ENCODE assay signal across 17 mouse cellular contexts in genomic region chr10:34221909-34222620, GRCm38 (mm10). TPM values are rescaled to one million over a fixed set of nuclear protein-coding genes. Genes with fewer than 3 reads are reported as not detected.
A peak's percentile ranks its signal among the peaks of the same experiment; 100 is the strongest.
DNase-seq lines count a peak whose midpoint lies in the region; ATAC-seq and TF ChIP-seq lines count a peak whose summit lies in the region.
"Had no signal": no experiment of that assay in that cellular context is flagged by ENCODE, and none has a peak within 500 bp of the region (broad histone marks: within the 10 kb centered on the region; RNA-seq: fewer than 3 reads in every experiment).

No protein-coding gene starts in this region.

- no peak overlapping the region for H3K27ac ChIP-seq in intestine, embryonic 15.5 days
- no peak overlapping the region for H3K27ac ChIP-seq in intestine, postnatal 0 days (ENCODE audit: low read depth, low read length)
- no peak overlapping the region for H3K27ac ChIP-seq in lung, postnatal 0 days (ENCODE audit: low read length)
- H3K27ac ChIP-seq: embryonic facial prominence, embryonic 15.5 days; hindbrain, embryonic 10.5 days; midbrain, embryonic 15.5 days; neural tube, embryonic 13.5 days; stomach, embryonic 15.5 days had no signal

- H3K36me3 ChIP-seq in intestine, embryonic 15.5 days, result no peaks in the 10 kb centered on the region
- no peaks in the 10 kb centered on the region for H3K36me3 ChIP-seq in intestine, postnatal 0 days (ENCODE audit: control insufficient read depth, insufficient read depth)
- H3K36me3 ChIP-seq in lung, postnatal 0 days (ENCODE audit: insufficient read depth, low read length), result no peaks in the 10 kb centered on the region
- H3K36me3 ChIP-seq: embryonic facial prominence, embryonic 15.5 days; hindbrain, embryonic 10.5 days; midbrain, embryonic 15.5 days; neural tube, embryonic 13.5 days; stomach, embryonic 15.5 days had no signal

- no peaks in the 10 kb centered on the region for H3K27me3 ChIP-seq in intestine, embryonic 15.5 days (replicated peaks)
- no peaks in the 10 kb centered on the region for H3K27me3 ChIP-seq in intestine, postnatal 0 days (replicated peaks; ENCODE audit: control insufficient read depth, insufficient read depth, low read length)
- H3K27me3 ChIP-seq in lung, postnatal 0 days (replicated peaks; ENCODE audit: insufficient read depth, low read length), result no peaks in the 10 kb centered on the region
- H3K27me3 ChIP-seq: embryonic facial prominence, embryonic 15.5 days; midbrain, embryonic 15.5 days; neural tube, embryonic 13.5 days; stomach, embryonic 15.5 days had no signal

- TF ChIP-seq EP300 in lung, postnatal 0 days (IDR thresholded peaks at IDR 0.05), result no peak

- H3K4me3 ChIP-seq in intestine, embryonic 15.5 days (replicated peaks), result no peak overlapping the region
- no peak overlapping the region for H3K4me3 ChIP-seq in intestine, postnatal 0 days (ENCODE audit: low read depth, low read length)
- H3K4me3 ChIP-seq in lung, postnatal 0 days (ENCODE audit: low read depth, low read length), result no peak overlapping the region
- H3K4me3 ChIP-seq: embryonic facial prominence, embryonic 15.5 days; hindbrain, embryonic 10.5 days; midbrain, embryonic 15.5 days; neural tube, embryonic 13.5 days; stomach, embryonic 15.5 days had no signal

- H3K9me3 ChIP-seq in intestine, embryonic 15.5 days, result no peaks in the 10 kb centered on the region
- no peaks in the 10 kb centered on the region for H3K9me3 ChIP-seq in intestine, postnatal 0 days (ENCODE audit: control insufficient read depth)
- H3K9me3 ChIP-seq in lung, postnatal 0 days (ENCODE audit: low read length), result no peaks in the 10 kb centered on the region
- H3K9me3 ChIP-seq: embryonic facial prominence, embryonic 15.5 days; hindbrain, embryonic 10.5 days; midbrain, embryonic 15.5 days; neural tube, embryonic 13.5 days; stomach, embryonic 15.5 days had no signal

- no peak overlapping the region for H3K9ac ChIP-seq in intestine, embryonic 15.5 days
- H3K9ac ChIP-seq in intestine, postnatal 0 days (ENCODE audit: low read depth, low read length), result no peak overlapping the region
- H3K9ac ChIP-seq in lung, postnatal 0 days (replicated peaks; ENCODE audit: low read depth), result no peak overlapping the region
- H3K9ac ChIP-seq: embryonic facial prominence, embryonic 15.5 days; midbrain, embryonic 15.5 days; neural tube, embryonic 13.5 days; stomach, embryonic 15.5 days had no signal

- TF ChIP-seq CTCF in intestine, postnatal 0 days (IDR thresholded peaks at IDR 0.05; ENCODE audit: low read depth), result no peak
- TF ChIP-seq CTCF in lung, postnatal 0 days (IDR thresholded peaks at IDR 0.05), result no peak

- peak; percentile 15; the same call in 1 of the 2 replicates for ATAC-seq in intestine, embryonic 15.5 days
- no peak for ATAC-seq in intestine, postnatal 0 days
- ATAC-seq in lung, postnatal 0 days, result peak; percentile 61
- ATAC-seq in activated CD4-positive, CD25-positive, alpha-beta regulatory T cell, adult 4 months, result no peak
- ATAC-seq: midbrain, embryonic 15.5 days had no signal

- H3K4me2 ChIP-seq in intestine, embryonic 15.5 days (replicated peaks), result no peak overlapping the region
- H3K4me2 ChIP-seq in intestine, postnatal 0 days (replicated peaks; ENCODE audit: low read depth), result no peak overlapping the region
- no peak overlapping the region for H3K4me2 ChIP-seq in lung, postnatal 0 days (replicated peaks; ENCODE audit: low read depth, low read length)
- H3K4me2 ChIP-seq: embryonic facial prominence, embryonic 15.5 days; midbrain, embryonic 15.5 days; neural tube, embryonic 13.5 days; stomach, embryonic 15.5 days had no signal

- H3K4me1 ChIP-seq in intestine, embryonic 15.5 days (replicated peaks), result 0 out of 2 replicates have a peak, but pooled peaks cover 3% of the 10 kb centered on the region
- no peaks in the 10 kb centered on the region for H3K4me1 ChIP-seq in intestine, postnatal 0 days (replicated peaks; ENCODE audit: control insufficient read depth, insufficient read depth, low read length)
- no peaks in the 10 kb centered on the region for H3K4me1 ChIP-seq in lung, postnatal 0 days (ENCODE audit: insufficient read depth, low read depth, low read length)
- H3K4me1 ChIP-seq: embryonic facial prominence, embryonic 15.5 days; hindbrain, embryonic 10.5 days; midbrain, embryonic 15.5 days; neural tube, embryonic 13.5 days; stomach, embryonic 15.5 days had no signal

- WGBS in intestine, embryonic 15.5 days, result 58% methylated on average over 3 of the region's 3 CpGs
- 49% methylated on average over 3 of the region's 3 CpGs for WGBS in intestine, postnatal 0 days
- 43% methylated on average over 3 of the region's 3 CpGs for WGBS in lung, postnatal 0 days

- peak; percentile 6 for DNase-seq in embryo, embryonic 10 days (ENCODE audit: low spot score)
- DNase-seq in embryo, embryonic 10.5 days (ENCODE audit: low spot score), result no peak
- peak; percentile 65 for DNase-seq in lung, postnatal 0 days (ENCODE audit: low spot score)
- DNase-seq in lung, postnatal 25 days (ENCODE audit: low spot score), result no peak
- DNase-seq in layer of hippocampus, postnatal 10 days (ENCODE audit: low spot score in 2 of 2), result no peak
- DNase-seq: adrenal gland, postnatal 36 days; cerebellum, postnatal 25 days; gastrocnemius, postnatal 10 days; lung, postnatal 4 days had no signal

RNA-seq across cellular contexts. Expression of gene Dse, which starts 14.6 kb away (rescaled TPM):
- 15.8 and 18.3 TPM in 2 replicates for polyA plus RNA-seq in intestine, embryonic 15.5 days (2015; fragmentation: Nextera tagmentation; extraction: Ambion mirVana)
- 5.8 and 6.3 TPM in 2 replicates for polyA plus RNA-seq in intestine, postnatal 0 days (2015; fragmentation: Nextera tagmentation; extraction: Ambion mirVana)
- 15.4 and 17.0 TPM in 2 replicates for polyA plus RNA-seq in lung, postnatal 0 days (2015; fragmentation: Nextera tagmentation; extraction: Ambion mirVana)
- 1 to 10 TPM; 9.4 to 9.6 TPM for total RNA-seq in layer of hippocampus, postnatal 10 days (2021)
- polyA plus RNA-seq in activated CD4-positive, CD25-positive, alpha-beta regulatory T cell, adult 4 months (2017; shearing (Covaris generic)), result 1 to 10 TPM; 1.0 to 2.0 TPM

RNA-seq across cellular contexts. Expression of gene Tspyl1, which starts 59.9 kb away (rescaled TPM):
- 62.2 and 67.2 TPM in 2 replicates for polyA plus RNA-seq in intestine, embryonic 15.5 days (2015; fragmentation: Nextera tagmentation; extraction: Ambion mirVana)
- 45.7 and 48.3 TPM in 2 replicates for polyA plus RNA-seq in intestine, postnatal 0 days (2015; fragmentation: Nextera tagmentation; extraction: Ambion mirVana)
- polyA plus RNA-seq in lung, postnatal 0 days (2015; fragmentation: Nextera tagmentation; extraction: Ambion mirVana), result 73.3 and 79.6 TPM in 2 replicates
- total RNA-seq in layer of hippocampus, postnatal 10 days (2021), result 100 to 1,000 TPM in 1 of 2 experiments, 10 to 100 TPM in 1; 97.2 to 102 TPM
- 10 to 100 TPM; 37.1 to 45.4 TPM for polyA plus RNA-seq in activated CD4-positive, CD25-positive, alpha-beta regulatory T cell, adult 4 months (2017; shearing (Covaris generic))

Comparison
In these comparisons a context has a peak if more than half of its experiments do, and no peak if none do; other contexts are left out.
1. DNase-seq: peak in embryo, embryonic 10 days (single experiment) and lung, postnatal 0 days (single experiment); none in embryo, embryonic 10.5 days (single experiment), lung, postnatal 25 days (single experiment) and layer of hippocampus, postnatal 10 days (0 of 2).
2. ATAC-seq: peak in intestine, embryonic 15.5 days (single experiment) and lung, postnatal 0 days (single experiment); none in intestine, postnatal 0 days (single experiment) and activated CD4-positive, CD25-positive, alpha-beta regulatory T cell, adult 4 months (single experiment).